Mouse (Mus musculus): ENCODE data around the gene Pth1r.

The Pth1r gene

DNA sequence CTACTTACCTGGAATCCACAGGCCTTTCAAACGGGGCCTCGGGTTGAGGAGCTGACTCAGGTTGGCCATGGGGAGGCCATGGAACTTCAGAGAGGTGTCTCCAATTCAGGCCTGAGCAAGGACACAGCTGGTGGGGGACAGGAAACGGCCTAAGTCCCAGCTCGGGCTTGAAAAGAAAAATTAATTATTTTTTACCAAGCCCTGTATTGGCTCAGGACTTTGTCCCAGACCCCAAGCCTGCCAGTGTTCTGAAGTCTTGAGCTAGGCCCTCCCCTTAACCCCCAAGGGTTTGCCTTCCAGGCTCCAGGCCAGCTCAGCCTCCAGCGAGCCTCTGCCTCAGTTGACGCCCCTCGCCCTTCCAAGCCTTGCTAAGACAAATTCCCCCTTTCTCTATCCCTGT, at the start of gene Pth1r:
Pth1r (minus strand) TSS at position 185 of the 400 bp plus-strand sequence.
- DNase-seq (ENCODE audit: low spot score in 2 of 2), result no peak

DNA sequence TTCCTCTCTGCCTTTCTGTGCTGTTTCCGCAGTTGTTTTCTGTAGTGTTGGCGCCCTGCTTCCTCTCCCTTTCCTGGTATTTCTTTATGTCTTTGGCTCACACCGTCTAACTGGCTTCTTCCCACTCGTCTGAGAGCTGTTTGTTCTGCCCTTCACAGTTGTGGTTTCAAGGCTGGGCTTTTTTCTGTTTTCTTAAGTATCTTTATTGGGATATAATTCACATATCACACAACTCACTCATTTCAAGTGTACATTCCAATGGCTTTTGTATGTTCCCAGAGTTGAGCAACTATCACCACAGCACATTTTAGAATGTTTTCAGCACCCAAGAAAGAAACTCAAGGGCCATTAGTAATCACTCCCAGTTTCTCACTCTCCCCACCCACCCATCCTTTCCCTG, 43.5 kb upstream of the Pth1r start:
- no peak for DNase-seq (ENCODE audit: low spot score in 2 of 2)

DNA sequence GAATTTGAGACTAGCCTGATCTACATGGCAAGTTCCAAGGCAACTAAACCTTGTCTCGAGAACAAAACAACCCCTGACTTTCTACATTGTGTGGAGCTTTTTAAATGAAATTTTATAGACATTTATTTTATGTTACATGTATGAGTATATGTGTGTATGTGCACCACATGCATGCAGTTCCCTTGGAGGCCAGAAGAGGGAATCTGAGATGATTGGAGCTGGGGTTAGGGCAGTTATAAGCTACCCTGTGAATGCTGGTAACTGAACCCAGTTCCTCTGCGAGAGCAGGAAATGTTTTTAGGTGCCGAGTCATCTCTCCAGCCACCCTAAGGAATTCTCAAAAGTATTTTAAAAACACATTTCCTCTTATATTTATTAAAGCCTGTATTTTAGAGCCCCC, 41.2 kb upstream of the Pth1r start:
- DNase-seq (ENCODE audit: low spot score in 2 of 2), result no peak

DNA sequence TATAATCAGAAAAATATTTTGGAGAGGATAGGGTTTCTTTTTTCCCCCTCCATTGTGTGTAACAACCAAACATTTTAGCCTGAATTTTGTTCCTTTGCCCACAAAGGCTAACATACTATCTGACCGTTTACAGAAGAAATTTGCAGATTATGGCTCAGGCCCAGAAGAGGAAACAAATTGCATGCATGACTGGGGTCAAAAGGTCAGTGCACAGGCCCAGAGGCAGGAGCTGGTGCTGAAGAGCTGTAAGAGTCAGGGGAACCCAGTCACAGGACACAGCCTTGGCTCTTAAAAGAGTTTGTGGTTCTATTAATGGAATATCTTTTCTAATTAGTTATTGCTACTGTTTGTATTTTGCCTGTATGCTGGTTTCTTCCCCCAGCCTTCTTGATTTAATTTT, 36.7 kb upstream of the Pth1r start:
- DNase-seq (ENCODE audit: low spot score in 2 of 2), result no peak

DNA sequence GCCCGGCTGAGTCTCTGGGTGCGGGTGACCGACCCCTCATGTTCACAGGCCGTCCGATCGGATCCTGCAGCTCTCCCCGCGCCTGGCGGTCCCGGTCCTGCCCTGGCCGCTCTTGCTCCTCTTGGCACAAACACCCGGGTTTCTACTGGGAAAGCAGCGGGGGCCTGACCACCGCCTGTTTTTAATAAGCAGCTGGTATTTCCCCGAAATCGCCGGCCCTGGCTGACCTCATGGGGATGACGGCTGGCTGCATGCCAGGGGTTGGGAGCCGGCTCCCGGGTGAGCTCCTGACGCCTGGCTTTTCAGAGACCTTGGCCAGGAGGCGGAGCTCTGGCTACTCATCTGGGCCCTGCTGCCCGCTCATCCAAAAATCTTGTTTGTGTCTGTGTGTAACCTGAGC, 34.8 kb upstream of the Pth1r start:
- DNase-seq (ENCODE audit: low spot score in 2 of 2), result peak; percentile 75 to 91

DNA sequence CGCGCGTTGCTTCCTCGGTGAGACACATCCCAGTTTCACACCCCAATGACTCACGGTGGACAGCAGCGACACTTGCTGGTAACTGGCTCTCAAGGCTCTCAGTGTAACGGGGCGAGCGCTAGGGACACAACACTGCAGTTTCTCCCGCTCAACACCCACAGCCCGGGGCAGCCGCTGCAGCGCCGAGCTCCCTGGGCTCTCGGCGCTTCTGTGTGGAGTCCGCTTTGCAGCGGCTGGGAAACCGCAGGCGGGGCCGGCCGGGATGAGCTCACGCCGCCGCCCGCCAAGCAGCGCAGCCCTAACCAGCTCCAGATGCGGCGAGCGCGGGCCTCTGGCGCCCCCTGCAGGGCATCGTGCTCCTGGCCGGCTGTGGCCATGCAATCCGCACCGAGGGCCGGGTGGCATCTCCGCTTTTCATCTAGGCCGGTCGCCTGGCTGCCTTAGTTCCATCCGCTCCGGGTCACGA, 34.3 kb upstream of the Pth1r start:
- peak; percentile 96 to 99 for DNase-seq (ENCODE audit: low spot score in 2 of 2)

DNA sequence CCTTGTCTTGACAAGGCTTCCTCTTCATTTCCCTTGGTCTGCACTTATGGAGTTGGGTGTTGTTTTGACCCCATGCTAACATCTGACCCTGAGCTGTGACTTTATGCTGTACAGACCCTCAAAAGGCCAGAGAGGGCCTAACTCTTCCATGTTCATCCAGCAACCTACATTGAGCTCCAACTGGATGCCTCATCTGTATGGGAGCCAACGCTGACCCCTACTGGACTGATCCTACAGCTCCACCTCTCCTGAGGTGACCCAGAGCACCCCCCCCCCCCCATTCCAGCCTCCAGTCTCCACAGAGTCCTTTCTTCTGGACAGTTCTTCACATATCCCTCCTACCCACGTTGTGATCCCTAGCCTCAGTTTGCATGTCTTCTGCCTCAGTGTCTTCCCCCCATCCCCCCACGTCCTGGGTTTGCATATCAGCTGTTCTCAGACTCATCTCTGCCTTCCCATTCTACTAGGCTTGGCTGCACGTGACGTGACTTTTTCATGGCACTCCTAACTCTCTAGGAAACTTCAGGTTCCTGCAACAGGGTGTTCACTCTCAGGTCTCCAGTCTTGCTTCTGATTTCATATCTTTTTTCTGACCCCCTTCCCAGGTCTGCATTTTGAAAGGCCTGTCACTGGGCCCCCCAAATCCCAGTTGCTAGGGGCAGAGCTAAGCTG, 32.4 kb upstream of the Pth1r start:
- no peak for DNase-seq (ENCODE audit: low spot score in 2 of 2)

DNA sequence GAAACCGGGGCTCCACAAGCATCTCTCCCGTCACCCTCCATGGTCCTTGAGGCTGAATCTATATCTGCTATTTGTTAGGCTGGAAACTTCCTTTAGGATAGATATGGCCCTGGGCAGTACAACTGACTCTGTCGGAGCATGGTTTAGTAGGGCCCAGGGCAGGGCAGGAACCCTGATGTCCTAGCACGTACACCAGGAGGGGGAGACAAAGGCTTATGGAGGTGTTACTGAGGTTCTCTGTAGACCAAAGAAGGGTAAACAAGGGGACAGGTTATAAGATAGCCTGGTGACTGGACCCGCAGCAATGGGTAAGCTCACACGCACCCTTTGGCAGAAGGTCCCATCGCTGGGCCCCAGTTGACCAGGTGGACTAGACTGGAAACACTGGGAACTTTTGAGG, 31.6 kb upstream of the Pth1r start:
- no peak for DNase-seq (ENCODE audit: low spot score in 2 of 2)

DNA sequence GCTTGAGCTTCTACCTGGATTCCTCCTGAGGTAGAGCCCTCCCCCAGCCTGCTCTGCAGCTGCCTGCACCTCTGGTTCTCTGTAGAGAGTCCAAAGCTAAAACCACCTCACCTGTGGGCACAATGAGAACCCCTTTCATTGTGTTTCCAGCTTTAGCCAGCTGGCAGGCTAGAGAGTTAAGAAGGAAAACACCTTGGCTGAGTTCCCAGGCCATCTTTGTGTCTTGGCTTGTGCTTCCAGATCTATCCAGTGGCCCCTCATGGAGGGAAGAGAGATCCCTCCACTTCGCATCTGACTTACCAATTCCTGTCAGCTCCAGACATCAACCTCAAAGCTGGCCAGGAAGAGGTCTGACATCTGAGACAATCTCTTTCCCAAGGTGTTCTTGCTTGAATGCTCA, 31.2 kb upstream of the Pth1r start:
- no peak for DNase-seq (ENCODE audit: low spot score in 2 of 2)

DNA sequence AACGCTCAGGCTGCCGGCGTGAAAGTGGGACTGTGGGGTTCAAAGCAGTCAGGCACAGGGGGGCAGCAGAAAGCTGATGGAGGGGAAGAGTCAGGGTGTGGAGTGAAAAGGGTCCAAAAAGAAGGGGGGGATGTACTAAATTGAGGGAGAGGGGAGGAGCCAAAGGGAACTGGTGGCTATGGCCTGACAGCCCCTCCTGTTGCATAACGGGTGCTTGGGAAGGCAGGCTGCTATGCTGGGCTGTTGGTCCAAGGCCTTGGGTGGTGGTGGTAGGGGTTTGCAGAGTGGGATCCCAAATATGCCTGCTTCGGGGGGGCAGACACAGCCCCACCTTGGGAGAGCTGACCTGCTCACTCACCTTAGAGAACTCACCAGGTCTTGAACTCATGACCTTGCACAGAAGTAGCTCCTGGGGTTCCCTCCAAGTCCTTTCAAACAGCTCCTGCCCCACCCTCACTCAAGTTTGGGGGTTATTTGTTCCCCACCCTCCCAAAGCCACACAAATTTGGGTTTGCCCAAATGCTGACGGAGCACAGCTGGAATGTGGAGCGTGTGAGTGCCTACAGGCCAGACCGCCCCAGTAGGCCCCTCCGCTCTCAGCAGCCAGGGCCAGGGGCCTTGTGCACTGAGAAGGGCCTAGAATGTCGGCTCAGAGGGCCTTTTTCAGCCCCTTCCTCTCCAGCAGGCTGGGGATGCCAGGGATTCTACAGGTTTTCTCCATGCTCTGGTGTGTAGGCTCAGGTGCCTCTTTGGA, 28.5 kb upstream of the Pth1r start:
- no peak for DNase-seq (ENCODE audit: low spot score in 2 of 2)

DNA sequence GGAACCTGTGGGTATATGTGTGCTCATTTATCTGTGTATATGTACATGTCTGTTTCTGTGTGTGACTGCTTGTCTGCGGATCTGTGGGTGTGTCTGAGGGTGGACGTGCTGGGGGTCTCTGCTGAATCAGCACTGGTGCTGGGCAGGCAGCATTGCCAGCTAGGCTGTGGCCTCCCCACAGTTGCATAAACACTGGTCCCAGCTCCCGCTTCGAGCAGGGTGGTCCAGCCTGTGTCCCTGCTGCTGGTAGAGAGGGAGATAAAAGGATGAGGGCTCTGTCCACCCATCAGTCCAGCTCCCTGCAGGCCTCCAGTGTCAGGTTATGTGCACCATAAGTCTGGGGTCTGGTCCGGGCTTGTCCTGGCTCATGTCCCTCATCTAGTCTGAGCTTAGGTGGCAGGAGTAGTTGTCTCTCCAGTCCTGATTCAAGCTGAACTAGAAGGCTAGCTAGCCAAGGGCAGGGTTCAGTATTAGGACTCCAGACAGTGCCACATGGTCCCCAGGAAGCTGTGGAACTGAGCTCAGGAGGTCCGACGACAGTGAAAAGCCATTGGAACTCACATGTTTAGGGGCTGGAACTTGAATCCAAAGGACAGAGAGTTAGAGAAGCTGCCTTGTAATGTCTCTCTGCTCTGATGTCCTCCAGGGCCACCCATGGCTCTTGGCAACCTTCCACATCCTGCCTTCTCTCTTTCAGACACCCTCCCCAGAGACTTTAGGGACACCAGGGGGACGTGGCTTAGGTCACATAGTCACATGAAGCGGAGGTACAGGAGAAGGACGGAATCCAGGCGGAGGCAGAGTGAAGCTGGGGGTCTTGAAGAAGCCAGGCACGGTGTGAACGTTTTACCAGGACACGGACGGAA, 27.7 kb upstream of the Pth1r start:
- no peak for DNase-seq (ENCODE audit: low spot score in 2 of 2)

DNA sequence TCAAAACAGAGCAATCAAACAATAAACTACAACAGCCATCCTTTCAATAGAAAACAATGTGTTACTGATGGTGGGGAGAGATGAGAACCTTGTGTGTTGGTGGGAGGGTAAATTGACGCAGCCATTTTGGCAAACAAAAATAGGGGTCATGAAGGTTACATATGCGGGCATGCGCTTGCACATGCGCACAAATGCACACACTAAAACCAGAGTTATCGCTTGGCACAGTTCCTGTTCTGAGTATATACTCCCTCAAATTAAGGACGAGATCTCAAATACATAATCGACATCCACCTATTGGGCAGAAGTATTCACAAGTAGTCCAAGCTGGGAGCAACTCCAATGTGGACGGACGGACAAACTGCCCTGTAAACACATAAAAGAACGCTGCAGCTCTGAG, 25.4 kb upstream of the Pth1r start:
- no peak for DNase-seq (ENCODE audit: low spot score in 2 of 2)

DNA sequence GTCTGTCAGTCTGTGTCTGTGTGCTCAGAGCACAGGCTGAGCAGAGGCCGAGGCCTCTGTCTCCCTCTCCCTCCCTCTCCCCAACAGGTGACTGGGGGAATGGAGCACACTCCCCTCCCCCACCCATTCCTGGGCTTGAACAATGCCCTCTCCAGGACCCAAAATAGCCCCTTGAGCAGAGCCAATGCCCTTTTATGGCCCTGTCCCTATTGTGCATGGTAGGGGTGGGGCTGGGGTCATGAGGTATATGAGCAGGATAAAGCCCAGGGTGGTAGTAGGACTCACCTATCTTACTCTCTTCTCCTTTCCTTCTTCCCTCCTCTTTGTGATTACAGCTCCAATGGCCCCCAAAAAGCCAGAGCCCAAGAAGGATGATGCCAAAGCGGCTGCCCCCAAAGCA, 16.5 kb upstream of the Pth1r start:
- DNase-seq (ENCODE audit: low spot score in 2 of 2), result no peak

DNA sequence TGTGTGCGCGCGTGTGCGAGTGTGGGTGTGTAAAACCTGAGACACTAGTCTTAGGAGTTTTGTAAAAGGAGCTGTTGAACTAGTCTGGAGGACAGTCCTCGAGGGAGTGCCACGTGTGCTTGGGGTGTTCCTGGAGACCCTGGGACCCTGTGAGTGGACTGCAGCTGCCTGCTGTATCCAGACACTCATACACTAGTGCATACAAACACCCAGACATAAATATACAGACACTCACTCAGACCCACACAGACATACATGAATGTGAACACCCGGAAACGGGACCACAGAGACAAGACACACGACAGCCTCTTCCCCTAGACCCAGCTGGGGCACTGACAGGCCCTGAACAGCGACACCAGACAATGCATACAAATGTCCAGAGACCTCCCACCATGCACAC, 15.8 kb upstream of the Pth1r start:
- no peak for DNase-seq (ENCODE audit: low spot score in 2 of 2)

DNA sequence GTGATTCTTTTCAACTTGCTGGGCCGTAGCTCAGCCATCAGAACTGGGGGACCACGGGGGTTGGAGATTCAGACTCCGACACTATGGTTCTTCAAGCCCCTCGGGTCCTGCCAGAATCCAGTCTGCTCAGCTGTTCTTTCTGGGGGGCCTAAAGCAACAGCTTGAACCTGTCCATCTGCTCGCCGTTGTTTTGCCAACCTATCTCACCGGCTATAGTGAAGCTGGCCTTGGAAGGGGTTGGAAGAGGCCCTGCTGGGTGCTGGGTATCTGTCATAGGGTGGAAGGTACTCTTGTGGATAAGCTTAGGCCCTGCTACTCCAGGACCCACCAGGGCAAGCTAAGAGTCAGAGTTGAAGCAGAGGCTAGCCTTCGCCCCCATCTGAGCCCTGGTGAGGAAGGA, 13.9 kb upstream of the Pth1r start:
- no peak for DNase-seq (ENCODE audit: low spot score in 2 of 2)

DNA sequence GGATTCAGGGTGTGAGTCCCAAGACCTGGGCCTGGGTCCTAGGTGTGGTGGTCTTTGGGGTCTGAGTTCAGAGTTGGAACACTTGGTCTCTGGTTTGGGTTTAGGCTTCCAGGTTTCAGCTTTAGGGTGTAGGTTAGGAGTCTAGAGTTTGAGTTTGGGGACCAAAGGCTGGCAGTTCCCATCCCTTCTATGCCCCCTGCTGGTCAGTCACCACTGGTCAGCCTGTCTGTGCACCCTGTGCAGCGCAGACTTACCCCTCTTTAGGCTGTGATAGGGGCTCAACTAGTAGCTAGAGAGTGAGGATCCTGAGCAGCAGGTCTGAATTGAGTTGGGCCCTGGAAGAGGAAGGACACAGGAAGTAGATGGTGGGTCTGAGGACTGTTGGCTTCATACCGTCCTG, 12.3 kb upstream of the Pth1r start:
- DNase-seq (ENCODE audit: low spot score in 2 of 2), result peak in 1 of 2 experiments; percentile 27

DNA sequence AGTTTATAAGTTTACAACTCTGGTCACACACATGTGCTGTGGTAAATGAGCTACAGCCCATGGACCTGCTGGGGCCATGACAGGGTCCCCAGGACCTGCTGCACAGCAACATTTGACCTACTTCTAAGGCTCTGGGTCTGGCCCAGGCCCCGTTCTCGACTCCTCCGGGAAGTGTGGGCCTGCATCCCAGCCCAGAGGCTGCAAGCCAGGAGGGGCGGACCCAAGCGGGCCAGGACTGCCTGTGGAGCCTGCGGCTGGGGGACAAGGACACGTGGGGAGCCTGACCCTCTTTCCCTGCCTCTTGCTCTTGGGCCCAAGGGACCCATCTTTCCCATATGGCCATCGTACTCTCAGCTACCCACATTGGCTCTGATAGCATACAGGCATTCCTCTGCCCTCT, 11.7 kb upstream of the Pth1r start:
- DNase-seq (ENCODE audit: low spot score in 2 of 2), result peak in 1 of 2 experiments; percentile 31

DNA sequence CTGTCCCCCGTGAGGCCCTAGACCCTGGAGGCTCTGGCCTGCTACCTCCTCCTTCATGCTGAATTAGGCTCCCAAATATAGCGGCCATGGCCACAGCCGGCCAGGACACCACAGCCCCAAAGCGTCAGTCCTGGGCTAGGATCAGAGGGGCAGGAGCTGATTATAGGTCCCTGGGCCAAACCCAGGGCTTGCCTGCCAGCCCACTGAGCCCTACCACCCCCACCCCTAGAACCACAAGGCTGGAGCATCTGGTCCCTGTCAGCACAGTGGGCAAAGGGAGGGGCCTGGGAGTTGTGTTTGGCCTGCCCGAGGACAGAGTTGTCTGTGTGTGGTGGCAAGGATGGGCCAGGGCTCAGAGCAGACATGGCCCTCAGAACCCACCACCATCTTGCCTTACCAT, 10.9 kb upstream of the Pth1r start:
- DNase-seq (ENCODE audit: low spot score in 2 of 2), result no peak

DNA sequence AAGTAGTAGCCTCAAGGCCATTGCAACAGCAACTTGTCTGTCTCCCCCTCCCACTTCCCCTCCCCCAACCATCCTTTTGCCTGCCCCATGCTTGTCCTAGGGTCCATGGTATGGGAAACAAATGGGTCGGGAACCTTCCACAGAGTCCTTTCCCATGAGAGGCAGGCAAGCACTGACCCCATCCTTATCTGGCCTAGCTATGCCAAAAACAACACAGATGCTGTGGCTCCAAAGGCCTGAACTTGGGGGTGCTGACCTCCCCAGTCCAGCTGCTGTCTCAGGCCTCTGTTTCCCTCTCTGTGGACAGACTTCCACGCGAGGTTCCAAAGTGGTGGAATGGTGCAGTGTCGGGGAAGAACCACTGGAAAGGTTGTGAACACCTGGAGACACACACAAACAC, 6.8 kb upstream of the Pth1r start:
- DNase-seq (ENCODE audit: low spot score in 2 of 2), result no peak

DNA sequence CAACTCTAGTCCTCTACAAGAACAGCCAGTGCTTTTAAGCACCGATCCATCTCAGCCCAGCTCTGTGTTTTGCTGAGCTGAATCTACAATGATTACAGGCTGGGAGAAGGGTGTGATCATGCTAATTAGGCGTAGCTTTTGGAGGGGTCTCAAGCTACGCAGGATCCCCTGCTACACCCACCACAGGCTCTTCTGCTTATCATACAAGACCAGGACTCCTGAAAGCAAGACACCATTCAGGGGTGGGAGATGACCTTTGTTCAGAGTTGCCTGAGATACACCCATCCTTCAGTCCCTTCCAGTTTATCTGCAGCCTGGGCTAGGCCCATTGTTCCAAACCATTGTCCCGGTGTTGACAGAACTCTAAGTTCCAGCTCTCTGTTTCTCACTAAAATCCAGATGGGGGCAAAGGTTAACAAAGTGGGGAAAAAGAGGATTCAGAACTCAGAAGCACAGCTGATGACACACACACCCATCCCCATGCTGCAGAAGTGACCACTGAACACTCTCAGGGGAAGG, 6.0 kb upstream of the Pth1r start:
- no peak for DNase-seq (ENCODE audit: low spot score in 2 of 2)

DNA sequence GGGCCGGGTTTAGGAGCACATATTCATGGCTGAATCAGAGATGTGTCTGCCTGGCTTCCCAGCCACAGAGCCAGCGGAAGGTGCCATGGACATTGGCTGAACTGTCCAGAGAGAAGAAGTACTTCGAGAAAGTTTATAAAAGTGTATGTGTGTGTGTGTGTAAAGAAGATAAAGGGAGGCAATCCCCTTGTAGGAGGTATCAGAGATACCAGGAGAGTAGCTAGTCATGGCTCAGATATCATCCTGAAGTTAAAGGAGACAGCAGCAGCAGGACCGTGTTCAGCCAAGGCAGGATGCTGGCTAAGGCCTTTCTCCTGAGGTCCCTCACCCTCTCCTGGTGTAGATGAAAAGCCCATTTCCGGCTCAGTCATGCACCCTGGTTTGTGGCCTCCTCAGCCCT, 4.5 kb upstream of the Pth1r start:
- DNase-seq (ENCODE audit: low spot score in 2 of 2), result no peak

All from cerebellum, postnatal 4 days (tissue).